In the genomic region with DNA sequence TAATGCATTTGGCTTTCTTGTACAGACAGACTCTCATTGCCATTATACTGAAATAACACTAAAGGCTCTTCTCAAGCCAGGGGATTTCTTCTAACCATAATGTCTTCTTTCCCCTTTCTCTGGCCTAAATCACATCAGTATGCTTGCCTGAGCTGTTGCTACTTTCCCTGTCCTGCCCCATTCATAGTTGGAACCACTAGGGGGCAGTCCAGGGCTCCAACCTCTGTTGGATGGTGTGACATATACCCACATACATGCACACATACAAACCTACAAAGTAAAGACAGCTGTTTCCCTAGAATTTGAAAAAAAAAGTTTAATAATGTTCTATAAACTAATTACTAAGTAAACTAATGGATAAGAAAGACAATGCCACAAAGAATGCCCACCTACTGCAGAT, we compare ENCODE assay signal across 10 mouse cellular contexts.
DNase-seq lines count a peak whose midpoint lies in the region; ATAC-seq and TF ChIP-seq lines count a peak whose summit lies in the region.
"Had no signal": no experiment of that assay in that cellular context is flagged by ENCODE, and none has a peak within 500 bp of the region (broad histone marks: within the 10 kb centered on the region; RNA-seq: fewer than 3 reads in every experiment).

No protein-coding gene starts in this region.

- TF ChIP-seq POLR2A in CH12.LX (IDR thresholded peaks at IDR 0.05; ENCODE audit: low read depth, low read length), result no peak

- in situ Hi-C loops in CH12.LX (cut with MboI; ENCODE audit: low pct_ligation_motif_present, low pct_unique_long_range_greater_than_20kb, low sequenced_read_pairs), result no loop called here

- H3K79me2 ChIP-seq in CH12.LX (replicated peaks; ENCODE audit: control insufficient read depth, extremely low read depth, insufficient read depth, poor library complexity, severe bottlenecking), result no peaks in the 10 kb centered on the region

- H3K4me1 ChIP-seq in kidney, postnatal 0 days (replicated peaks; ENCODE audit: insufficient read depth, low read length), result no peaks in the 10 kb centered on the region
- no peaks in the 10 kb centered on the region for H3K4me1 ChIP-seq in CH12.LX (ENCODE audit: control insufficient read depth in 1 of 2, insufficient read depth in 2 of 2)
- H3K4me1 ChIP-seq: forebrain, embryonic 15.5 days; hindbrain, embryonic 15.5 days; lung, embryonic 15.5 days had no signal

- no peak for DNase-seq in kidney, postnatal 0 days (ENCODE audit: low spot score)
- no peak for DNase-seq in kidney, postnatal 14 days
- DNase-seq in CH12.LX (ENCODE audit: extremely low read depth), result peak; percentile 46
- peak; percentile 27 for DNase-seq in adrenal gland, postnatal 10 days
- no peak for DNase-seq in cerebellum, adult 18-20 months
- no peak for DNase-seq in cerebellum, adult 9-11 months

- no peak overlapping the region for H3K27ac ChIP-seq in kidney, postnatal 0 days
- no peak overlapping the region for H3K27ac ChIP-seq in CH12.LX (ENCODE audit: insufficient read depth, low read depth)
- H3K27ac ChIP-seq: forebrain, embryonic 15.5 days; hindbrain, embryonic 15.5 days; lung, embryonic 15.5 days had no signal

- no peak overlapping the region for H3K4me3 ChIP-seq in kidney, postnatal 0 days (replicated peaks; ENCODE audit: low read depth, low read length)
- H3K4me3 ChIP-seq in CH12.LX (replicated peaks in 1 of 3; ENCODE audit: low read depth in 2 of 3, low read length in 2 of 3, poor library complexity in 1 of 3), result no peak overlapping the region
- H3K4me3 ChIP-seq: forebrain, embryonic 15.5 days; hindbrain, embryonic 15.5 days; lung, embryonic 15.5 days had no signal

- TF ChIP-seq EP300 in CH12.LX (IDR thresholded peaks at IDR 0.05; ENCODE audit: low read length), result no peak

- ATAC-seq in kidney, postnatal 0 days (replicated peaks; ENCODE audit: low FRiP score, low read depth), result no peak
- peak; percentile 84 for ATAC-seq in neutrophil, adult 5-6 weeks (ENCODE audit: extremely low read depth, insufficient number of reproducible peaks, low FRiP score, poor library complexity, severe bottlenecking)
- ATAC-seq: forebrain, embryonic 15.5 days had no signal

- no peak overlapping the region for H3K4me2 ChIP-seq in kidney, postnatal 0 days (ENCODE audit: low read length)
- H3K4me2 ChIP-seq in CH12.LX (ENCODE audit: insufficient read depth, low read depth, poor library complexity, severe bottlenecking), result no peak overlapping the region
- H3K4me2 ChIP-seq: forebrain, embryonic 15.5 days; hindbrain, embryonic 15.5 days; lung, embryonic 15.5 days had no signal

- peak; percentile 53 for TF ChIP-seq RAD21 in CH12.LX (IDR thresholded peaks at IDR 0.05; ENCODE audit: low read depth, low read length)

- H3K27me3 ChIP-seq in kidney, postnatal 0 days (ENCODE audit: insufficient read depth, low read length), result no peaks in the 10 kb centered on the region
- no peaks in the 10 kb centered on the region for H3K27me3 ChIP-seq in CH12.LX (replicated peaks)
- H3K27me3 ChIP-seq: forebrain, embryonic 15.5 days; hindbrain, embryonic 15.5 days; lung, embryonic 15.5 days had no signal

- H3K36me3 ChIP-seq in kidney, postnatal 0 days (ENCODE audit: insufficient read depth, low read length), result no peaks in the 10 kb centered on the region
- H3K36me3 ChIP-seq in CH12.LX (replicated peaks in 1 of 2; ENCODE audit: control insufficient read depth in 1 of 2, insufficient read depth in 1 of 2, low read length in 1 of 2), result no peaks in the 10 kb centered on the region
- H3K36me3 ChIP-seq: forebrain, embryonic 15.5 days; hindbrain, embryonic 15.5 days; lung, embryonic 15.5 days had no signal

- H3K9me3 ChIP-seq in kidney, postnatal 0 days (replicated peaks; ENCODE audit: low read length), result no peaks in the 10 kb centered on the region
- no peaks in the 10 kb centered on the region for H3K9me3 ChIP-seq in CH12.LX (replicated peaks; ENCODE audit: low read length)
- H3K9me3 ChIP-seq: forebrain, embryonic 15.5 days; hindbrain, embryonic 15.5 days; lung, embryonic 15.5 days had no signal

- dilution Hi-C loops in CH12.LX (cut with MboI; ENCODE audit: extremely low pct_ligation_motif_present, extremely low pct_unique_long_range_greater_than_20kb, low sequenced_read_pairs), result no loop called here

- TF ChIP-seq CTCF in kidney, postnatal 0 days (IDR thresholded peaks at IDR 0.05; ENCODE audit: low read depth), result peak; percentile 41; the same call in 1 of the 2 replicates
- TF ChIP-seq CTCF in CH12.LX (conservative IDR thresholded peaks at IDR 0.05 in 1 of 2, IDR thresholded peaks at IDR 0.05 in 1 of 2; ENCODE audit: low read depth in 2 of 2, low read length in 2 of 2), result peak; percentile 50 to 68; a peak in 3 of 4 replicates

- H3K9ac ChIP-seq in kidney, postnatal 0 days (ENCODE audit: low read depth, low read length), result no peak overlapping the region
- no peak overlapping the region for H3K9ac ChIP-seq in CH12.LX (ENCODE audit: insufficient read depth, low read depth)
- H3K9ac ChIP-seq: forebrain, embryonic 15.5 days; hindbrain, embryonic 15.5 days; lung, embryonic 15.5 days had no signal

TF ChIP-seq in CH12.LX, 34 proteins besides CTCF, POLR2A, EP300 and RAD21:
- TF ChIP-seq UBTF (IDR thresholded peaks at IDR 0.05; ENCODE audit: low read depth, low read length) (no peak), CHD2 (IDR thresholded peaks at IDR 0.05; ENCODE audit: low read length) (no peak), SMC3 (IDR thresholded peaks at IDR 0.05; ENCODE audit: low read depth, low read length) (peak; percentile 57), MEF2A (IDR thresholded peaks at IDR 0.05; ENCODE audit: borderline replicate concordance, low read depth, low read length) (no peak)

Comparison
In these comparisons a context has a peak if more than half of its experiments do, and no peak if none do; other contexts are left out.
1. DNase-seq: peak in CH12.LX (single experiment) and adrenal gland, postnatal 10 days (single experiment); none in kidney, postnatal 0 days (single experiment), kidney, postnatal 14 days (single experiment), cerebellum, adult 18-20 months (0 of 2) and cerebellum, adult 9-11 months (single experiment).